Mouse (Mus musculus): Measurements from ENCODE around the gene Ern1. TPM values are rescaled to one million over a fixed set of nuclear protein-coding genes. Genes with fewer than 3 reads are reported as not detected.
A peak's percentile ranks its signal among the peaks of the same experiment; 100 is the strongest.
"Not testable (repeated sequence)": the region's sequence is repeated elsewhere in the genome, so short reads cannot be mapped to it uniquely, and the experiment has no call there.

The Ern1 gene
- polyA plus RNA-seq, 1 experiment: 11.9 TPM

- TF ChIP-seq CTCF (IDR thresholded peaks at IDR 0.05; ENCODE audit: borderline replicate concordance, extremely low read depth, insufficient read depth, insufficient read length) (no peak), POLR2A (IDR thresholded peaks at IDR 0.05; ENCODE audit: borderline replicate concordance, extremely low read depth, insufficient read depth, insufficient read length, poor library complexity, severe bottlenecking) (no peak)
- no peak for DNase-seq (ENCODE audit: low read depth)
Measured at GRCm38 (mm10) chr11:106461145-106461932, 26.3 kb downstream of the Ern1 start.

GRCm38 (mm10) chr11:106460671-106461070, 27.0 kb downstream of the Ern1 start:
- DNase-seq (ENCODE audit: low read depth): no peak

GRCm38 (mm10) chr11:106458540-106458939, 29.1 kb downstream of the Ern1 start:
- DNase-seq (ENCODE audit: low read depth): no peak
- no peak for TF ChIP-seq CTCF (IDR thresholded peaks at IDR 0.05; ENCODE audit: borderline replicate concordance, extremely low read depth, insufficient read depth, insufficient read length)
- no peak for TF ChIP-seq POLR2A (IDR thresholded peaks at IDR 0.05; ENCODE audit: borderline replicate concordance, extremely low read depth, insufficient read depth, insufficient read length, poor library complexity, severe bottlenecking)

More at GRCm38 (mm10) chr11:106460671-106461070, 27.0 kb downstream of the Ern1 start:
- TF ChIP-seq CTCF (IDR thresholded peaks at IDR 0.05; ENCODE audit: borderline replicate concordance, extremely low read depth, insufficient read depth, insufficient read length) (no peak), POLR2A (IDR thresholded peaks at IDR 0.05; ENCODE audit: borderline replicate concordance, extremely low read depth, insufficient read depth, insufficient read length, poor library complexity, severe bottlenecking) (no peak)

GRCm38 (mm10) chr11:106443646-106444045, 44.0 kb downstream of the Ern1 start:
- TF ChIP-seq CTCF (IDR thresholded peaks at IDR 0.05; ENCODE audit: borderline replicate concordance, extremely low read depth, insufficient read depth, insufficient read length) (no peak), POLR2A (IDR thresholded peaks at IDR 0.05; ENCODE audit: borderline replicate concordance, extremely low read depth, insufficient read depth, insufficient read length, poor library complexity, severe bottlenecking) (no peak)
- no peak for DNase-seq (ENCODE audit: low read depth)

GRCm38 (mm10) chr11:106442564-106442963, 45.1 kb downstream of the Ern1 start:
- DNase-seq (ENCODE audit: low read depth): not testable (repeated sequence)

GRCm38 (mm10) chr11:106440318-106440717, 47.3 kb downstream of the Ern1 start:
- no peak for TF ChIP-seq POLR2A (IDR thresholded peaks at IDR 0.05; ENCODE audit: borderline replicate concordance, extremely low read depth, insufficient read depth, insufficient read length, poor library complexity, severe bottlenecking)
- TF ChIP-seq CTCF (IDR thresholded peaks at IDR 0.05; ENCODE audit: borderline replicate concordance, extremely low read depth, insufficient read depth, insufficient read length): no peak
- DNase-seq (ENCODE audit: low read depth): no peak

- TF ChIP-seq POLR2A (IDR thresholded peaks at IDR 0.05; ENCODE audit: borderline replicate concordance, extremely low read depth, insufficient read depth, insufficient read length, poor library complexity, severe bottlenecking): no peak
- no peak for TF ChIP-seq CTCF (IDR thresholded peaks at IDR 0.05; ENCODE audit: borderline replicate concordance, extremely low read depth, insufficient read depth, insufficient read length)
- DNase-seq (ENCODE audit: low read depth): no peak
Measured at GRCm38 (mm10) chr11:106439355-106439754, 48.3 kb downstream of the Ern1 start.

GRCm38 (mm10) chr11:106438524-106439177, 49.0 kb downstream of the Ern1 start:
- TF ChIP-seq POLR2A (IDR thresholded peaks at IDR 0.05; ENCODE audit: borderline replicate concordance, extremely low read depth, insufficient read depth, insufficient read length, poor library complexity, severe bottlenecking): no peak
- TF ChIP-seq CTCF (IDR thresholded peaks at IDR 0.05; ENCODE audit: borderline replicate concordance, extremely low read depth, insufficient read depth, insufficient read length): no peak
- peak; percentile 4 for DNase-seq (ENCODE audit: low read depth)

- no peak for DNase-seq (ENCODE audit: low read depth)
- TF ChIP-seq POLR2A (IDR thresholded peaks at IDR 0.05; ENCODE audit: borderline replicate concordance, extremely low read depth, insufficient read depth, insufficient read length, poor library complexity, severe bottlenecking): no peak
Measured at GRCm38 (mm10) chr11:106437543-106437942, 50.1 kb downstream of the Ern1 start.

- DNase-seq (ENCODE audit: low read depth): no peak
- no peak for TF ChIP-seq CTCF (IDR thresholded peaks at IDR 0.05; ENCODE audit: borderline replicate concordance, extremely low read depth, insufficient read depth, insufficient read length)
- no peak for TF ChIP-seq POLR2A (IDR thresholded peaks at IDR 0.05; ENCODE audit: borderline replicate concordance, extremely low read depth, insufficient read depth, insufficient read length, poor library complexity, severe bottlenecking)
Measured at GRCm38 (mm10) chr11:106437039-106437438, 50.6 kb downstream of the Ern1 start.

- no peak for DNase-seq (ENCODE audit: low read depth)
Measured at GRCm38 (mm10) chr11:106430392-106430791, 57.3 kb downstream of the Ern1 start.

GRCm38 (mm10) chr11:106429689-106430088, 58.0 kb downstream of the Ern1 start:
- no peak for TF ChIP-seq CTCF (IDR thresholded peaks at IDR 0.05; ENCODE audit: borderline replicate concordance, extremely low read depth, insufficient read depth, insufficient read length)
- no peak for TF ChIP-seq POLR2A (IDR thresholded peaks at IDR 0.05; ENCODE audit: borderline replicate concordance, extremely low read depth, insufficient read depth, insufficient read length, poor library complexity, severe bottlenecking)
- no peak for DNase-seq (ENCODE audit: low read depth)

More at GRCm38 (mm10) chr11:106430392-106430791, 57.3 kb downstream of the Ern1 start:
- TF ChIP-seq CTCF (IDR thresholded peaks at IDR 0.05; ENCODE audit: borderline replicate concordance, extremely low read depth, insufficient read depth, insufficient read length): no peak
- TF ChIP-seq POLR2A (IDR thresholded peaks at IDR 0.05; ENCODE audit: borderline replicate concordance, extremely low read depth, insufficient read depth, insufficient read length, poor library complexity, severe bottlenecking): no peak
